Mouse (Mus musculus) CH12.LX (cell line): ENCODE results near the gene Catsper3. TPM values are rescaled to one million over a fixed set of nuclear protein-coding genes. Genes with fewer than 3 reads are reported as not detected.

Source experiments
- DNase-seq: peaks from one replicate; pipeline ENCODE4 v3.0.0-alpha.2; 2013; ENCODE audit errors: extremely low read depth
- H3K27ac ChIP-seq: 2 replicates; pipeline ENCODE4 v1.5.1; 2012; ENCODE audit warnings: low read depth, mild to moderate bottlenecking, control low read depth, moderate library complexity; ENCODE audit not compliant: insufficient read depth
- H3K27me3 ChIP-seq: replicated peaks from 2 replicates; pipeline ENCODE3; 2012; ENCODE audit warnings: inconsistent platforms
- H3K36me3 ChIP-seq, 2 experiments: replicated peaks in 1 of 2; 2 replicates each; pipeline versions ENCODE3 to v1.6.1; 2012; ENCODE audit warnings: inconsistent platforms in 1 of 2, low read length in 1 of 2, mild to moderate bottlenecking in 1 of 2, mixed read lengths in 1 of 2, moderate library complexity in 1 of 2; ENCODE audit not compliant: control insufficient read depth in 1 of 2, insufficient read depth in 1 of 2
- H3K4me1 ChIP-seq, 2 experiments: 2 replicates each; pipeline ENCODE4 v1.6.1; 2012; ENCODE audit warnings: inconsistent platforms in 1 of 2, moderate library complexity in 1 of 2; ENCODE audit not compliant: insufficient read depth in 2 of 2, control insufficient read depth in 1 of 2
- H3K4me2 ChIP-seq: 2 replicates; pipeline ENCODE4 v1.6.1; 2012; ENCODE audit warnings: low read depth, mild to moderate bottlenecking, control low read depth; ENCODE audit not compliant: poor library complexity, insufficient read depth, severe bottlenecking
- H3K4me3 ChIP-seq, 3 experiments: fragments of 150-350 bp in 1 of 3; sonication (generic) in 1 of 3; replicated peaks in 1 of 3; 2 replicates each; pipeline versions ENCODE3 to v1.5.1; 2011 to 2012; ENCODE audit warnings: low read depth in 2 of 3, low read length in 2 of 3, mild to moderate bottlenecking in 2 of 3, moderate library complexity in 2 of 3, control low read depth in 1 of 3, improper control_type of control experiment in 1 of 3, inconsistent platforms in 1 of 3, mixed read lengths in 1 of 3; ENCODE audit not compliant: poor library complexity in 1 of 3
- H3K79me2 ChIP-seq: replicated peaks from 2 replicates; pipeline ENCODE4 v1.6.1; 2012; ENCODE audit warnings: mild to moderate bottlenecking, moderate library complexity; ENCODE audit not compliant: control insufficient read depth, poor library complexity, insufficient read depth, severe bottlenecking; ENCODE audit errors: extremely low read depth
- H3K9ac ChIP-seq: 2 replicates; pipeline ENCODE4 v1.6.1; 2012; ENCODE audit warnings: low read depth, mild to moderate bottlenecking, control low read depth, moderate library complexity; ENCODE audit not compliant: insufficient read depth
- H3K9me3 ChIP-seq: replicated peaks from 2 replicates; pipeline ENCODE3; 2012; ENCODE audit warnings: low read length, inconsistent platforms, mixed read lengths
- BHLHE40 ChIP-seq: IDR thresholded peaks from 2 replicates; pipeline ENCODE4 v1.6.1; 2011; ENCODE audit warnings: mild to moderate bottlenecking, low read depth, low read length, improper control_type of control experiment
- CTCF ChIP-seq, 2 experiments: IDR thresholded peaks in 1 of 2; conservative IDR thresholded peaks in 1 of 2; 2 replicates each; pipeline ENCODE4 v1.5.1; 2011 to 2012; ENCODE audit warnings: low read depth in 2 of 2, low read length in 2 of 2, improper control_type of control experiment in 1 of 2, inconsistent platforms in 1 of 2, mild to moderate bottlenecking in 1 of 2, moderate library complexity in 1 of 2
- ETS1 ChIP-seq: conservative IDR thresholded peaks from 2 replicates; pipeline ENCODE4 v1.6.1; 2012; ENCODE audit warnings: low read depth, mild to moderate bottlenecking, inconsistent platforms, low read length, improper control_type of control experiment, moderate library complexity
- IRF4 ChIP-seq: IDR thresholded peaks from 2 replicates; pipeline ENCODE4 v1.6.1; 2014; ENCODE audit warnings: low read depth, mild to moderate bottlenecking, inconsistent platforms, low read length, improper control_type of control experiment
- KAT2A ChIP-seq: IDR thresholded peaks from 2 replicates; pipeline ENCODE4 v1.6.1; 2012; ENCODE audit warnings: low read length, improper control_type of control experiment, inconsistent platforms; ENCODE audit not compliant: insufficient replicate concordance
- MAFK ChIP-seq: IDR thresholded peaks from 2 replicates; pipeline ENCODE4 v1.6.1; 2011; ENCODE audit warnings: low read length, improper control_type of control experiment; ENCODE audit not compliant: insufficient replicate concordance
- MXI1 ChIP-seq: IDR thresholded peaks from 2 replicates; pipeline ENCODE4 v1.6.1; 2011; ENCODE audit warnings: mild to moderate bottlenecking, low read depth, low read length, improper control_type of control experiment
- MYC ChIP-seq: IDR thresholded peaks from 2 replicates; pipeline ENCODE4 v1.6.1; 2011; ENCODE audit warnings: low read depth, mild to moderate bottlenecking, improper control_type of control experiment, low read length
- NELFE ChIP-seq: IDR thresholded peaks from 2 replicates; pipeline ENCODE4 v1.6.1; 2011; ENCODE audit warnings: low read depth, low read length, improper control_type of control experiment
- PAX5 ChIP-seq: IDR thresholded peaks from 2 replicates; pipeline ENCODE4 v1.6.1; 2012; ENCODE audit warnings: low read length, inconsistent platforms, mixed read lengths
- POLR2A ChIP-seq: IDR thresholded peaks from 2 replicates; pipeline ENCODE4 v1.6.1; 2011; ENCODE audit warnings: low read depth, mild to moderate bottlenecking, improper control_type of control experiment, low read length
- POLR2AphosphoS2 ChIP-seq: IDR thresholded peaks from 2 replicates; pipeline ENCODE4 v1.6.1; 2011; ENCODE audit warnings: low read depth, low read length, improper control_type of control experiment
- SMC3 ChIP-seq: IDR thresholded peaks from 2 replicates; pipeline ENCODE4 v1.6.1; 2011; ENCODE audit warnings: low read depth, low read length, improper control_type of control experiment
- TCF12 ChIP-seq: IDR thresholded peaks from 2 replicates; pipeline ENCODE4 v1.6.1; 2014; ENCODE audit warnings: low read depth, mild to moderate bottlenecking, inconsistent platforms, low read length, improper control_type of control experiment
- UBTF ChIP-seq: IDR thresholded peaks from 2 replicates; pipeline ENCODE4 v1.6.1; 2012; ENCODE audit warnings: low read depth, mild to moderate bottlenecking, inconsistent platforms, low read length, improper control_type of control experiment, moderate library complexity
- USF1 ChIP-seq: IDR thresholded peaks from 2 replicates; pipeline ENCODE4 v1.6.1; 2014; ENCODE audit warnings: low read depth, mild to moderate bottlenecking, inconsistent platforms, low read length, improper control_type of control experiment
- USF2 ChIP-seq: conservative IDR thresholded peaks from 2 replicates; pipeline ENCODE4 v1.6.1; 2011; ENCODE audit warnings: low read depth, low read length, improper control_type of control experiment
- ZC3H11A ChIP-seq: IDR thresholded peaks from 2 replicates; pipeline ENCODE4 v1.6.1; 2012; ENCODE audit warnings: low read depth, mild to moderate bottlenecking, inconsistent platforms, low read length, improper control_type of control experiment
- ZKSCAN1 ChIP-seq: IDR thresholded peaks from 2 replicates; pipeline ENCODE4 v1.6.1; 2012; ENCODE audit warnings: low read depth, inconsistent platforms, low read length, improper control_type of control experiment, borderline replicate concordance
- ZMIZ1 ChIP-seq: IDR thresholded peaks from 2 replicates; pipeline ENCODE4 v1.6.1; 2012; ENCODE audit warnings: low read depth, mild to moderate bottlenecking, inconsistent platforms, low read length, improper control_type of control experiment
- dilution Hi-C: fragments of 300-500 bp; cut with MboI; formaldehyde crosslinking; loops from 2 replicates; pipeline ENCODE4 v1.14.3; 2020; ENCODE audit warnings: low sequenced_read_pairs; ENCODE audit not compliant: extremely low pct_unique_long_range_greater_than_20kb, extremely low pct_ligation_motif_present
- in situ Hi-C: fragments of 300-500 bp; cut with MboI; formaldehyde crosslinking; loops from 3 replicates; pipeline ENCODE4 v1.14.3; 2019; ENCODE audit warnings: low sequenced_read_pairs, low pct_ligation_motif_present, low pct_unique_long_range_greater_than_20kb, mixed read lengths
- polyA plus RNA-seq: library from polyadenylated mRNA; unstranded; fragments of >175 nt; gene quantifications from 2 replicates; pipeline ENCODE4 v1.2.1, GENCODE M21; 2012; ENCODE audit warnings: low read depth; ENCODE audit not compliant: insufficient read length
- total RNA-seq, 2 experiments: library from RNA; depleted of rRNA; stranded (reverse); fragments of 300-350 nt in 1 of 2; fragments of >200 nt in 1 of 2; gene quantifications; 2 replicates each; pipeline ENCODE4 v1.2.3; 2012 to 2014

Gene Catsper3
- total and polyA plus RNA-seq, 3 experiments: not detected

GRCm38 (mm10) chr13:55833921-55834320 lies 49.6 kb downstream of the Catsper3 start:
- no peak overlapping the region for H3K4me2 ChIP-seq
- peaks cover 9% of the 10 kb centered on the region for H3K9me3 ChIP-seq
- dilution Hi-C loops (no loop called here), in situ Hi-C loops (no loop called here)
- H3K4me3 ChIP-seq: no peak overlapping the region
- H3K4me1 ChIP-seq: no peaks in the 10 kb centered on the region
- H3K27me3 ChIP-seq: peaks cover 11% of the 10 kb centered on the region
- no peak overlapping the region for H3K27ac ChIP-seq
- H3K36me3 ChIP-seq: no peaks in the 10 kb centered on the region
- TF ChIP-seq MYC (no peak), ETS1 (no peak), SMC3 (no peak), UBTF (no peak), MXI1 (no peak)
- H3K79me2 ChIP-seq: no peaks in the 10 kb centered on the region
- no peak for DNase-seq
- no peak overlapping the region for H3K9ac ChIP-seq

GRCm38 (mm10) chr13:55834667-55835066 lies 50.3 kb downstream of the Catsper3 start:
- dilution Hi-C loops: no loop called here
- DNase-seq: no peak
- Histone ChIP-seq H3K27me3 (peaks cover 11% of the 10 kb centered on the region), H3K4me3 (no peak overlapping the region), H3K27ac (no peak overlapping the region), H3K79me2 (no peaks in the 10 kb centered on the region), H3K4me1 (no peaks in the 10 kb centered on the region), H3K9me3 (peaks cover 9% of the 10 kb centered on the region), H3K36me3 (no peaks in the 10 kb centered on the region), H3K9ac (no peak overlapping the region), H3K4me2 (no peak overlapping the region)
- in situ Hi-C loops: no loop called here
- TF ChIP-seq MAFK: no peak
- TF ChIP-seq KAT2A: no peak
- TF ChIP-seq MYC: no peak
- no peak for TF ChIP-seq CTCF (conservative IDR thresholded peaks at IDR 0.05 in 1 of 2, IDR thresholded peaks at IDR 0.05 in 1 of 2; ENCODE audit: low read depth in 2 of 2, low read length in 2 of 2)
- TF ChIP-seq USF2: no peak
- TF ChIP-seq POLR2A: no peak
- TF ChIP-seq ZMIZ1: no peak
- TF ChIP-seq IRF4: no peak
- TF ChIP-seq BHLHE40: no peak
- TF ChIP-seq NELFE: no peak

- peaks cover 5% of the 10 kb centered on the region for H3K9me3 ChIP-seq
- no peak overlapping the region for H3K4me3 ChIP-seq
- H3K27ac ChIP-seq: no peak overlapping the region
- H3K27me3 ChIP-seq: peaks cover 14% of the 10 kb centered on the region
- no peaks in the 10 kb centered on the region for H3K36me3 ChIP-seq
- H3K79me2 ChIP-seq: no peaks in the 10 kb centered on the region
- no peak overlapping the region for H3K9ac ChIP-seq
- no peak for DNase-seq
- in situ Hi-C loops: no loop called here
- TF ChIP-seq ZKSCAN1 (no peak), TCF12 (no peak), UBTF (no peak), NELFE (no peak), USF1 (no peak), POLR2AphosphoS2 (no peak), CTCF (conservative IDR thresholded peaks at IDR 0.05 in 1 of 2, IDR thresholded peaks at IDR 0.05 in 1 of 2; ENCODE audit: low read depth in 2 of 2, low read length in 2 of 2) (no peak), ZC3H11A (no peak), MAFK (no peak), PAX5 (no peak), ETS1 (no peak)
- TF ChIP-seq, all 38 proteins: peak for 0
- Histone ChIP-seq H3K4me1 (peaks cover 0 to 2% of the 10 kb centered on the region in 2 experiments; a peak in 2 of 4 replicates), H3K4me2 (no peak overlapping the region)
- dilution Hi-C loops: no loop called here
Observed at GRCm38 (mm10) chr13:55835548-55836097, 51.3 kb downstream of the Catsper3 start.
